Mouse (Mus musculus): Measurements from ENCODE around the gene Spata18. TPM values are rescaled to one million over a fixed set of nuclear protein-coding genes. Genes with fewer than 3 reads are reported as not detected.
A peak's percentile ranks its signal among the peaks of the same experiment; 100 is the strongest.

The Spata18 gene
- total and polyA plus RNA-seq, 3 experiments = not detected

- Histone ChIP-seq H3K79me2 (ENCODE audit: control insufficient read depth, insufficient read depth, low read length, poor library complexity) (no peaks in the 10 kb centered on the region), H3K27ac (ENCODE audit: control insufficient read depth, low read depth, low read length) (peak overlapping the region; percentile 68), H3K9ac (ENCODE audit: control insufficient read depth, low read depth, low read length, poor library complexity, severe bottlenecking) (peak overlapping the region; percentile 32), H3K4me1 (ENCODE audit: control insufficient read depth in 1 of 2, insufficient read depth in 2 of 2, low read length in 2 of 2) (peaks cover 4 to 13% of the 10 kb centered on the region in 2 experiments; a peak in 3 of 4 replicates), H3K4me3 (ENCODE audit: control insufficient read depth in 1 of 2, insufficient read depth in 1 of 2, low read depth in 2 of 2, low read length in 2 of 2) (peak overlapping the region; percentile 24 to 34; a peak in 3 of 4 replicates), H3K27me3 (ENCODE audit: control insufficient read depth in 1 of 2, insufficient read depth in 2 of 2, low read length in 2 of 2) (no peaks in the 10 kb centered on the region), H3K9me3 (replicated peaks; ENCODE audit: insufficient read depth, low read length) (no peaks in the 10 kb centered on the region), H3K36me3 (ENCODE audit: control insufficient read depth in 1 of 2, insufficient read depth in 2 of 2, low read length in 2 of 2) (peaks cover 0 to 5% of the 10 kb centered on the region in 2 experiments; a peak in 2 of 4 replicates)
- peak; percentile 95 for DNase-seq (ENCODE audit: low read depth, low spot score)
- TF ChIP-seq ZKSCAN1 (IDR thresholded peaks at IDR 0.05; ENCODE audit: low read depth, low read length) = no peak
- no peak for TF ChIP-seq GABPA (IDR thresholded peaks at IDR 0.05; ENCODE audit: low read depth, low read length)
- TF ChIP-seq MXI1 (IDR thresholded peaks at IDR 0.05; ENCODE audit: low read depth, low read length) = peak; percentile 43; the same call in 1 of the 2 replicates
- peak; percentile 69 to 75 for TF ChIP-seq EP300 (IDR thresholded peaks at IDR 0.05; ENCODE audit: low read depth in 1 of 2, low read length in 2 of 2)
- TF ChIP-seq TBP (IDR thresholded peaks at IDR 0.05; ENCODE audit: low read depth, low read length) = peak; percentile 84
- peak; percentile 27; the same call in 1 of the 2 replicates for TF ChIP-seq NELFE (IDR thresholded peaks at IDR 0.05; ENCODE audit: low read depth, low read length)
- peak; percentile 85 for TF ChIP-seq USF1 (IDR thresholded peaks at IDR 0.05; ENCODE audit: low read depth, low read length)
- TF ChIP-seq NRF1 (IDR thresholded peaks at IDR 0.05; ENCODE audit: insufficient read depth, low read depth, low read length, poor library complexity, severe bottlenecking) = no peak
- TF ChIP-seq USF2 (IDR thresholded peaks at IDR 0.05; ENCODE audit: borderline replicate concordance in 1 of 2, insufficient read depth in 1 of 2, low read depth in 1 of 2, low read length in 2 of 2) = peak in 1 of 2 experiments; percentile 27; a peak in 1 of 4 replicates
- peak in 1 of 2 experiments; percentile 51; a peak in 2 of 4 replicates for TF ChIP-seq POLR2A (IDR thresholded peaks at IDR 0.05; ENCODE audit: control insufficient read depth in 1 of 2, insufficient read depth in 1 of 2, low read depth in 1 of 2, low read length in 2 of 2, poor library complexity in 1 of 2)
- TF ChIP-seq TCF12 (IDR thresholded peaks at IDR 0.05; ENCODE audit: low read depth, low read length) = peak; percentile 60
- TF ChIP-seq RCOR1 (IDR thresholded peaks at IDR 0.05; ENCODE audit: low read depth, low read length) = 0 out of 2 replicates have a peak, but pooled peaks have one; percentile 45
- TF ChIP-seq TAL1 (IDR thresholded peaks at IDR 0.05; ENCODE audit: low read length) = 0 out of 2 replicates have a peak, but pooled peaks have one; percentile 25
- TF ChIP-seq MAX (IDR thresholded peaks at IDR 0.05; ENCODE audit: low read length) = peak; percentile 60; the same call in 1 of the 2 replicates
- TF ChIP-seq GATA1 (IDR thresholded peaks at IDR 0.05; ENCODE audit: low read depth, low read length) = peak; percentile 79
- peak; percentile 57; the same call in 1 of the 2 replicates for TF ChIP-seq SIN3A (IDR thresholded peaks at IDR 0.05; ENCODE audit: low read length)
- TF ChIP-seq RAD21 (IDR thresholded peaks at IDR 0.05; ENCODE audit: low read depth, low read length) = no peak
- peak; percentile 63; the same call in 1 of the 2 replicates for TF ChIP-seq MYB (IDR thresholded peaks at IDR 0.05; ENCODE audit: low read depth, low read length)
- peak; percentile 91 for TF ChIP-seq ETS1 (IDR thresholded peaks at IDR 0.05; ENCODE audit: low read depth, low read length)
- TF ChIP-seq HCFC1 (IDR thresholded peaks at IDR 0.05; ENCODE audit: low read depth, low read length) = peak; percentile 55; the same call in 1 of the 2 replicates
These were observed 21.0 kb upstream of the Spata18 start for GRCm38 (mm10) chr5:73630141-73630540.

Data from MEL (cell line).